8 mouse cellular contexts compared by ENCODE assay signal in the genomic region with DNA sequence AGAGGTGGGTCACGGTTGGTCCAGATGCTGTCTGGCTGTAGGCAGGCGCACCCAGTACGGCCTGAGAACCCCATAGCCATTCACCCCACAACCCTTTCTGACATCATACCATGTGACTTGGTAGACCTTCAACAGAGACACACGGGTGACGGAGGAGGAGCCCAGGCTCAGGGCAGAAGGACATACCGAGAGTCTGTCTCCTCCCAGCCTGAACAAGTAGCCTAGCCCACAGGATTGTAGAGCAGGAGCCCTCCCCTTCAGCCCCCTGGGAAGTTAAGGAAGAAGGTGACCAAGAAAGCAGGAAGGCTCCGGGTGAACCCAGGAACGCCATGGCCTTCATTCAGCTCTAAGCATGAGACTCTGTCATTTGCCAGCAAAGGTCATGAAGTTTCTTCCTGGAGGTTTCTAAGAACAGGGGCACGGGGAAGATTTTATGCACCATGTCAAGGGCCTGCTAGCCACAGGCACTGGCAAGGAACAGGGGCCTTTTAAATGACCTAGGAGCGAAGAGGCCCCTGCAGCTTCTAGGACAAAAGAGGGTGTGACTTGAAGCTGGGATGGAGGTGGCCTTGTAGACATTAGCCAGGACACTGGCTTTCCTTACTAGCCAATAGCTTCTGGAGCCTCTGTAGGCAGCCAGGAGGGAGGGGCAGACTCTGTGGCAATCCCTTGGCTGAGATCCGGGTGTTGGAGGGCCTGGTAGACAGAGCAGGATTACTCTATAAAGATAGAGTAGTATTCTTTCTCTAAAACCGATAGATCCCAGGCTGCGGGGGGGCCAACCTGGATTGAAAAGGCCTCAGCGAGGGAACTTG. TPM values are rescaled to one million over a fixed set of nuclear protein-coding genes. Genes with fewer than 3 reads are reported as not detected.
DNase-seq lines count a peak whose midpoint lies in the region; ATAC-seq and TF ChIP-seq lines count a peak whose summit lies in the region.

No protein-coding gene starts in this region.

- intact Hi-C loops in heart, postnatal 10 days (cut with DNase I) = loop anchor here (2.0 kb wide), 1 partner anchor 54 kb away; no protein-coding TSS in a partner anchor

- H3K27me3 ChIP-seq in E14TG2a.4 (ENCODE audit: insufficient read depth, low read length) = no peaks in the 10 kb centered on the region
- H3K27me3 ChIP-seq in limb, embryonic 13.5 days = no peaks in the 10 kb centered on the region

- peak overlapping the region; percentile 60 for H3K4me3 ChIP-seq in E14TG2a.4 (replicated peaks; ENCODE audit: low read length)
- no peak overlapping the region for H3K4me3 ChIP-seq in cortical plate, adult 2 months (ENCODE audit: insufficient read depth, low read length)
- H3K4me3 ChIP-seq in limb, embryonic 13.5 days = no peak overlapping the region

- 61% methylated on average over 14 of the region's 14 CpGs for WGBS in limb, embryonic 13.5 days

- H3K4me2 ChIP-seq in limb, embryonic 13.5 days (replicated peaks) = no peak overlapping the region

- no peaks in the 10 kb centered on the region for H3K9me3 ChIP-seq in E14TG2a.4 (ENCODE audit: low read length)
- no peaks in the 10 kb centered on the region for H3K9me3 ChIP-seq in limb, embryonic 13.5 days

- no peak for TF ChIP-seq POLR2A in cortical plate, adult 2 months (IDR thresholded peaks at IDR 0.05; ENCODE audit: extremely low read depth, insufficient read depth, low read length)

- TF ChIP-seq CTCF in E14TG2a.4 (conservative IDR thresholded peaks at IDR 0.05; ENCODE audit: low read length) = no peak
- TF ChIP-seq CTCF in cortical plate, adult 2 months (IDR thresholded peaks at IDR 0.05; ENCODE audit: extremely low read depth, insufficient read depth, low read length) = no peak

- H3K4me1 ChIP-seq in E14TG2a.4 (replicated peaks; ENCODE audit: low read depth, low read length) = peaks cover 81% of the 10 kb centered on the region
- peaks cover 11% of the 10 kb centered on the region for H3K4me1 ChIP-seq in cortical plate, adult 2 months (ENCODE audit: control insufficient read depth, insufficient read depth, low read length)
- H3K4me1 ChIP-seq in limb, embryonic 13.5 days = peaks cover 37% of the 10 kb centered on the region

- H3K27ac ChIP-seq in cortical plate, adult 2 months (ENCODE audit: insufficient read depth, low read length) = peak overlapping the region; percentile 53
- peak overlapping the region; percentile 75 for H3K27ac ChIP-seq in limb, embryonic 13.5 days

- DNase-seq in adrenal gland, adult (ENCODE audit: inconsistent age in 2 of 2, low spot score in 1 of 2) = peak; percentile 68 to 92
- no peak for DNase-seq in adrenal gland, postnatal 4 days (ENCODE audit: low spot score in 2 of 2)
- peak; percentile 49 to 50 for DNase-seq in heart, postnatal 10 days
- DNase-seq in ovary, postnatal 36 days (ENCODE audit: low spot score) = peak; percentile 61
- DNase-seq in spleen, adult 18-20 months = no peak

- ATAC-seq in limb, embryonic 13.5 days (ENCODE audit: low FRiP score, low read depth) = no peak

- H3K36me3 ChIP-seq in E14TG2a.4 (ENCODE audit: insufficient read depth, low read length) = no peaks in the 10 kb centered on the region
- H3K36me3 ChIP-seq in limb, embryonic 13.5 days = no peaks in the 10 kb centered on the region

- no peak overlapping the region for H3K9ac ChIP-seq in limb, embryonic 13.5 days

RNA-seq across cellular contexts. Expression of gene Tob1, which starts 52.0 kb away (rescaled TPM):
- 100 to 1,000 TPM; 117 to 126 TPM for total RNA-seq in adrenal gland, postnatal 4 days (2021)
- polyA plus RNA-seq in cortical plate, adult 2 months (2012; rRNA removed) = 31.6 and 33.8 TPM in 2 replicates
- total RNA-seq in heart, postnatal 10 days (2021) = 10 to 100 TPM; 67.4 to 81.0 TPM
- polyA plus RNA-seq in limb, embryonic 13.5 days (2015; fragmentation: Nextera tagmentation; extraction: Ambion mirVana) = 30.0 and 33.9 TPM in 2 replicates

Comparison
In these comparisons a context has a peak if more than half of its experiments do, and no peak if none do; other contexts are left out.
1. DNase-seq: peak in adrenal gland, adult (2 of 2), heart, postnatal 10 days (2 of 2) and ovary, postnatal 36 days (single experiment); none in adrenal gland, postnatal 4 days (0 of 2) and spleen, adult 18-20 months (0 of 2).